Mouse (Mus musculus) midbrain, postnatal 0 days (tissue): ENCODE data around the gene Coq9. TPM values are rescaled to one million over a fixed set of nuclear protein-coding genes. Genes with fewer than 3 reads are reported as not detected.
A peak's percentile ranks its signal among the peaks of the same experiment; 100 is the strongest.
"Not testable (repeated sequence)": the region's sequence is repeated elsewhere in the genome, so short reads cannot be mapped to it uniquely, and the experiment has no call there.

ENCODE experiments used
- ATAC-seq: fragments of 200-750 bp; cut with Nextera tagmentation; 2 replicates; pipeline ENCODE4 v1.8.0; 2017; ENCODE audit warnings: moderate number of reproducible peaks, mild to moderate bottlenecking, moderate TSS enrichment, moderate library complexity; ENCODE audit not compliant: low FRiP score
- DNase-seq: peaks from one replicate; pipeline ENCODE4 v3.0.0-alpha.2; 2015; ENCODE audit warnings: low spot score
- H3K27ac ChIP-seq: fragments of 300-500 bp; sonication (generic); 2 replicates; pipeline ENCODE4 v1.5.1; 2014; ENCODE audit warnings: low read depth, mild to moderate bottlenecking, low read length, mixed read lengths
- H3K27me3 ChIP-seq: fragments of 300-500 bp; sonication (generic); 2 replicates; pipeline ENCODE4 v1.6.1; 2014; ENCODE audit warnings: low read length, control low read depth, mixed read lengths; ENCODE audit not compliant: insufficient read depth
- H3K36me3 ChIP-seq: fragments of 300-500 bp; sonication (generic); 2 replicates; pipeline ENCODE4 v1.6.1; 2014; ENCODE audit warnings: low read length, control low read depth, mixed read lengths; ENCODE audit not compliant: insufficient read depth
- H3K4me1 ChIP-seq: fragments of 300-500 bp; sonication (generic); 2 replicates; pipeline ENCODE4 v1.6.1; 2014; ENCODE audit warnings: mild to moderate bottlenecking, control low read depth, antibody characterized with exemption, low read length, mixed read lengths; ENCODE audit not compliant: insufficient read depth
- H3K4me2 ChIP-seq: fragments of 300-500 bp; sonication (generic); 2 replicates; pipeline ENCODE4 v1.6.1; 2014; ENCODE audit warnings: low read depth, mild to moderate bottlenecking, low read length, mixed read lengths; ENCODE audit not compliant: poor library complexity, severe bottlenecking
- H3K4me3 ChIP-seq: fragments of 300-500 bp; sonication (generic); 2 replicates; pipeline ENCODE4 v1.5.1; 2014; ENCODE audit warnings: low read depth, mild to moderate bottlenecking, low read length, moderate library complexity
- H3K9ac ChIP-seq: fragments of 300-500 bp; sonication (generic); replicated peaks from 2 replicates; pipeline ENCODE4 v1.6.1; 2014; ENCODE audit warnings: mild to moderate bottlenecking, low read length, moderate library complexity, mixed read lengths; ENCODE audit not compliant: poor library complexity, severe bottlenecking
- H3K9me3 ChIP-seq: fragments of 300-500 bp; sonication (generic); 2 replicates; pipeline ENCODE4 v1.6.1; 2016; ENCODE audit warnings: low read length, control low read depth
- CTCF ChIP-seq: IDR thresholded peaks from 2 replicates; pipeline ENCODE4 v1.5.1; 2016; ENCODE audit warnings: antibody characterized with exemption, mild to moderate bottlenecking
- WGBS: fragments of 180-500 bp; shearing (Covaris S2); extraction: QIAGEN DNeasy Blood & Tissue Kit; methylation state at CpG from one replicate; pipeline ENCODE4 v1.1.7; 2014; 5-methylcytosine and 5-hydroxymethylcytosine counted together
- polyA plus RNA-seq: library from polyadenylated mRNA; unstranded; fragments of >200 nt; fragmentation: Nextera tagmentation; extraction: Ambion mirVana; gene quantifications from 2 replicates; pipeline ENCODE4 v1.2.1, GENCODE M21; 2015
- total RNA-seq: library from RNA; depleted of rRNA; stranded (reverse); fragments of >200 nt; gene quantifications from 2 replicates; pipeline ENCODE4 v1.2.3, GENCODE M21; 2014

The Coq9 gene
- total and polyA plus RNA-seq, 2 experiments from 2014 or later: 46.5 to 101 TPM

GRCm38 (mm10) chr8:94841183-94841582, 3.1 kb downstream of the Coq9 start:
- Histone ChIP-seq H3K27me3 (no peaks in the 10 kb centered on the region), H3K4me1 (peaks cover 6% of the 10 kb centered on the region; the same call in 1 of the 2 replicates), H3K36me3 (peaks cover 20% of the 10 kb centered on the region), H3K9ac (no peak overlapping the region), H3K4me2 (no peak overlapping the region), H3K9me3 (no peaks in the 10 kb centered on the region), H3K27ac (no peak overlapping the region), H3K4me3 (no peak overlapping the region)
- TF ChIP-seq CTCF: peak; percentile 32; the same call in 1 of the 2 replicates
- DNase-seq (no peak), ATAC-seq (no peak)
- WGBS: 57% methylated on average over 2 of the region's 2 CpGs

- Histone ChIP-seq H3K27me3 (no peaks in the 10 kb centered on the region), H3K27ac (no peak overlapping the region), H3K36me3 (peaks cover 60% of the 10 kb centered on the region), H3K4me3 (no peak overlapping the region), H3K9ac (no peak overlapping the region), H3K4me2 (no peak overlapping the region), H3K9me3 (no peaks in the 10 kb centered on the region), H3K4me1 (no peaks in the 10 kb centered on the region)
- DNase-seq: no peak
- WGBS: 91% methylated on average over 5 of the region's 5 CpGs
- no peak for ATAC-seq
- no peak for TF ChIP-seq CTCF
Measured at GRCm38 (mm10) chr8:94850049-94850448, 11.9 kb downstream of the Coq9 start.

DNA sequence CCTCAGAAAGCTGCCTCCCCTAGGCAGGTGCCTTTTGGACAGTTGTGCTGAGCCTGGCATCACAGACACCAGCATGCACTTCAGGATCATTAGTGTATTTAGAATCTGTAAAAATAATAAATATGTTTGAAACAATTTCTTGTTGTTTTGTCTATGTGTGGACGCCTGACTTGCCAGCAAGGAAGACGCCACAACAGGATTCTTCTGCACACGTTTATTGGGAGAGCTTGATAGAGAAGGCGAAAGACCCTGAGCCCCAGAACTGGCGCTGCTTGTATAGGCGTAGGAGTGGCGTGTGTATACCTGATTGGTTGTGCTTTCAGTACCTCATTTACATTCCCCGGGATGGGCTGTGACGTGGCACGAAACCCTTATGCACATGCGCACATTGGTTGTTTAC, 16.6 kb downstream of the Coq9 start:
- not testable (repeated sequence) for H3K4me2 ChIP-seq, H3K4me3 ChIP-seq, H3K27ac ChIP-seq, H3K27me3 ChIP-seq, H3K9me3 ChIP-seq, ATAC-seq, H3K4me1 ChIP-seq, H3K9ac ChIP-seq, DNase-seq
- 90% methylated on average over 11 of the region's 11 CpGs for WGBS
- peaks cover 37% of the 10 kb centered on the region for H3K36me3 ChIP-seq

DNA sequence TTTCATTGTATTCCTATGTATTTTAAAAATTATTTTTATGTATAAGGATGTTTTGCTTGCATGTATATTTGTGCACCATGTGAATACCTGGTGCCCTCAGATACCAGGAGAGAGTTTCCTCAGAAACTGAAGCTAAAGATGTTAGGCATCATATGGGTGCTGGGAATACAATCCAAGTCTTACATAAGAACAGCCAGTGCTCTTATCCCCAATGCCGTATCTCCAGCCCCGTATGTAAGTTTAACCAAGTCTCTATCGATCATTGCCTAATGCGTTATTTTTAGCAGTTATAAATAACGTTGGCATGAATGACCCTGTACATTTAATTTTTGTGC, 18.9 kb downstream of the Coq9 start:
- H3K9ac ChIP-seq: no peak overlapping the region

DNA sequence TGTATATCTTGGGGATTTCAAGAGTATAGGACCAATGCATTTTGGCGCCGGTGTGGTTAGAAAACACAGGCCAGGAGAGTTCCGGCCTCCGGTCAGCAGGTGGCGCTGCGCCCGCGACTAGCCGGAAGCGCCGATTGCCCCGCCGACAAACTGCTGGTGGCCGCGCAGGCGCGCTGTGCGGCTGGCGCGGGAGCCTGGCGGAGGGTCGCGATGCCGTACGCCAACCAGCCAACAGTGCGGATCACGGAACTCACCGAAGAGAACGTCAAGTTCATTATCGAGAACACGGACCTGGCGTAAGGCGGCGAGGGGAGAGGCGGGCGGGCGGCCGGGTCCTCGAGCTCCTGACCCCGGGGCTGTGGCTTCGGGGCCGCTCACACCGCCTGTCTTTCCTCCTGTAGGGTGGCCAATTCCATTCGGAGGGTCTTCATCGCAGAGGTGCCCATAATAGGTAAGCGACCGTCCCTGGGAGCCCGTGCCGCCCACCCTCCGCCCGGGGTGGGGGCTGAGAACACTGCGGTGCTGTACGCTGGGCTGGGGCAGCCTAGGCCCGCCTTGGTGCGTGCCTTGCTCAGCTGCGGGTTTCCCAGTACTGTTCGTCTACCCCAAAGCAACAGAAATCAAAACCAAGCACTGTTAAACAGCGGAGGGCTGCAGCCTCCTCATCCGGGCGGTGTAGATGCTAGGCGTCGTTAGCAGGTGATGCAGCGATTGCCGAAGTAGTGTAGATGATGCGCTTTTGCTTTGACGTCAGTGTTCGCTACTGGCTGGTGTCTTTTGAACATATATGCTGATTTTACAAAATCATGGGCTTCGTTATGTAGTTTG, 19.4 kb downstream of the Coq9 start, which contains the start of gene Polr2c:
Polr2c (plus strand) TSS at position 105 of the 828 bp plus-strand sequence.
- peak; percentile 85 for ATAC-seq
- 1% methylated on average over 68 of the region's 68 CpGs for WGBS
- peak within 1 kb of the TSS; percentile 81 for H3K27ac ChIP-seq
- H3K27me3 ChIP-seq: no peaks in the 10 kb centered on the region
- peak within 1 kb of the TSS; percentile 96 for H3K9ac ChIP-seq
- H3K4me2 ChIP-seq: peak within 1 kb of the TSS; percentile 67
- no peaks in the 10 kb centered on the region for H3K4me1 ChIP-seq
- DNase-seq: peak; percentile 91
- peak; percentile 90 for TF ChIP-seq CTCF
- peaks cover 35% of the 10 kb centered on the region for H3K36me3 ChIP-seq
- no peaks in the 10 kb centered on the region for H3K9me3 ChIP-seq
- H3K4me3 ChIP-seq: peak within 1 kb of the TSS; percentile 94

More for the DNA sequence above, 18.9 kb downstream of the Coq9 start:
- Histone ChIP-seq H3K27me3 (no peaks in the 10 kb centered on the region), H3K36me3 (peaks cover 34% of the 10 kb centered on the region), H3K4me2 (no peak overlapping the region), H3K4me1 (no peaks in the 10 kb centered on the region), H3K9me3 (no peaks in the 10 kb centered on the region), H3K27ac (no peak overlapping the region), H3K4me3 (peak overlapping the region; percentile 94; the same call in 1 of the 2 replicates)
- WGBS: 33% methylated on average over 5 of the region's 5 CpGs
- 0 out of 2 replicates have a peak, but pooled peaks have one; percentile 9 for ATAC-seq
- no peak for DNase-seq
- no peak for TF ChIP-seq CTCF

DNA sequence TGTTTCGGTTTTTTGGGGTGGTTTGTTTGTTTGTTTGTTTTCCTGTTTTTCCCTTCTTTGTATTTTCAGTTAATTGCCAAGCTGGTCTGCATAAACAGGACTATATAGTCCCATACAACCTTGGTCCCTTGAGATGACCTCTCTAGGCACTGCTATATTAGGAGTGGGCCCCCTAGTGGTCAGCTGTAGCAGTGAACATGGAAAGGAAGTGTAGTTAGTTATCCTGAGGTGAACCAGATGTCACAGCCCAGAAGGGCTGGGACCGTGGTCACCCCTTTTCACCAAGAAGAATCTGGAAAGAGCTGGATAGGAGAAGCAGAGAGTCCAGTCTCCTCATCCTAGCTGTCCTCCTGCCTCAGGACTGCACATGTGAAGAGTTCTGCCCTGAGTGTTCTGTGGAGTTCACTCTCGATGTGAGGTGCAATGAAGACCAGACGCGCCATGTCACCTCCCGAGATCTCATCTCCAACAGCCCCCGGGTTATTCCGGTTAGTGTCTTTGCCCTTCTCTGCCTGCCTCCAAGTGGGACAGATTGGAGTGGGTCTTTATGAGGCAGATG, 23.3 kb downstream of the Coq9 start:
- Histone ChIP-seq H3K9ac (no peak overlapping the region), H3K27ac (no peak overlapping the region), H3K4me3 (no peak overlapping the region), H3K36me3 (peaks cover 46% of the 10 kb centered on the region), H3K9me3 (no peaks in the 10 kb centered on the region), H3K4me1 (no peaks in the 10 kb centered on the region), H3K27me3 (no peaks in the 10 kb centered on the region), H3K4me2 (no peak overlapping the region)
- no peak for ATAC-seq
- TF ChIP-seq CTCF: peak; percentile 90
- 78% methylated on average over 8 of the region's 8 CpGs for WGBS
- peak; percentile 72 for DNase-seq
